ENCODE assay signal across 14 mouse cellular contexts in the genomic region with DNA sequence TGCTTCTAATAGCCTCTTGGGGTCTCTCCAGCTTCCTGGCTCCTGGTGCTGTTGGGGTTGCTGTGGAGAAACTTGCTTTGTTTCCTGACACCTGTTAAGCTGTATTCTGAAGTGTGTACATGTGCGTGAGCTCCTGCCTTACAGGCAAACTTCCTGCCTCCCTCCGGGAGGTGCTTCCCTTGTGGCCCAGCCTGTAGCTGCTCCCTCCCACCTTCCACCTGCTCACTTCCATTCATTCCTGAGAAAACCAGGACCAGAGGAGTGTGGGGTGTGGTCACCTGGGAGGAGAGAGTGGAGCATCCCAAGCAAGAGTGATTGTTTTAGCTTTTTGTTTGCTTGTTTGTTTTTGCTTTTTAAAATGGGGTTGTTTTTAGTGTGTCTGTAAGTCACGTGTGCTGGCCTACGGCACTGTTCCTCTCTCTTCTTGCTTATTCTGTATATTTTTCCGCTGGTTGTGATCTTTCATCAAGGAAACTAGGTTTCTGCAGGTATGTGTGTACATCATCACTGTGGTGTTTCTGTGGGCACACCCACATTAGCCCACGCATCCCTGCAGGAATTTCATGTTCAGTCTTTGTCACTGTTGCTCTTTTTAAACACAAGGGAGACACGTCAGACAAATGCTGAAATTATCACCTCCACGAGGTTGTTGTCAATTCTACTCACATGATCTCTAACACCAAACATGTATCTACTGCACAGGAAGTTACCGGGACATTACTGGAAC. TPM values are rescaled to one million over a fixed set of nuclear protein-coding genes. Genes with fewer than 3 reads are reported as not detected.
DNase-seq lines count a peak whose midpoint lies in the region; ATAC-seq lines count a peak whose summit lies in the region.
"Had no signal": no experiment of that assay in that cellular context is flagged by ENCODE, and none has a peak within 500 bp of the region (broad histone marks: within the 10 kb centered on the region; RNA-seq: fewer than 3 reads in every experiment).

No protein-coding gene starts in this region.

- peaks cover 11% of the 10 kb centered on the region; the same call in 1 of the 2 replicates for H3K27me3 ChIP-seq in hindbrain, embryonic 12.5 days
- H3K27me3 ChIP-seq in hindbrain, embryonic 10.5 days (ENCODE audit: insufficient read depth, poor library complexity, severe bottlenecking) = peaks cover 38% of the 10 kb centered on the region
- H3K27me3 ChIP-seq in embryonic facial prominence, embryonic 13.5 days = peaks cover 39% of the 10 kb centered on the region
- H3K27me3 ChIP-seq in midbrain, embryonic 14.5 days (ENCODE audit: control insufficient read depth, insufficient read depth, low read length) = no peaks in the 10 kb centered on the region

- no peak for DNase-seq in hindbrain, embryonic 10.5 days (ENCODE audit: low spot score)
- DNase-seq in brain, adult 2 months (ENCODE audit: low read depth, low spot score) = peak; percentile 61
- DNase-seq in midbrain, embryonic 14.5 days = no peak
- DNase-seq in kidney, adult 8-10 months = no peak
- DNase-seq: adrenal gland, postnatal 14 days; embryo, embryonic 11 days; heart, postnatal 10 days; kidney, adult 11 months; left cerebral cortex, postnatal 4 days; liver, postnatal 0 days had no signal

- no peak overlapping the region for H3K27ac ChIP-seq in hindbrain, embryonic 12.5 days
- no peak overlapping the region for H3K27ac ChIP-seq in hindbrain, embryonic 10.5 days
- H3K27ac ChIP-seq in embryonic facial prominence, embryonic 13.5 days = no peak overlapping the region
- H3K27ac ChIP-seq in midbrain, embryonic 14.5 days (replicated peaks; ENCODE audit: low read depth, low read length) = no peak overlapping the region

- no peaks in the 10 kb centered on the region for H3K36me3 ChIP-seq in hindbrain, embryonic 12.5 days
- no peaks in the 10 kb centered on the region for H3K36me3 ChIP-seq in hindbrain, embryonic 10.5 days
- no peaks in the 10 kb centered on the region for H3K36me3 ChIP-seq in embryonic facial prominence, embryonic 13.5 days
- H3K36me3 ChIP-seq in midbrain, embryonic 14.5 days (ENCODE audit: control insufficient read depth, insufficient read depth, low read length) = no peaks in the 10 kb centered on the region

- peak overlapping the region; percentile 28; the same call in 1 of the 2 replicates for H3K4me3 ChIP-seq in hindbrain, embryonic 12.5 days
- no peak overlapping the region for H3K4me3 ChIP-seq in hindbrain, embryonic 10.5 days
- H3K4me3 ChIP-seq in embryonic facial prominence, embryonic 13.5 days = no peak overlapping the region
- peak overlapping the region; percentile 42 for H3K4me3 ChIP-seq in midbrain, embryonic 14.5 days (replicated peaks; ENCODE audit: low read depth, low read length)

- H3K9ac ChIP-seq in hindbrain, embryonic 12.5 days = no peak overlapping the region
- H3K9ac ChIP-seq in embryonic facial prominence, embryonic 13.5 days = no peak overlapping the region
- peak overlapping the region; percentile 56 for H3K9ac ChIP-seq in midbrain, embryonic 14.5 days (replicated peaks; ENCODE audit: low read length)
- H3K9ac ChIP-seq: liver, postnatal 0 days had no signal

- H3K9me3 ChIP-seq in hindbrain, embryonic 12.5 days (replicated peaks) = no peaks in the 10 kb centered on the region
- H3K9me3 ChIP-seq in hindbrain, embryonic 10.5 days = no peaks in the 10 kb centered on the region
- no peaks in the 10 kb centered on the region for H3K9me3 ChIP-seq in embryonic facial prominence, embryonic 13.5 days
- no peaks in the 10 kb centered on the region for H3K9me3 ChIP-seq in midbrain, embryonic 14.5 days (ENCODE audit: control insufficient read depth, low read length)

- 71% methylated on average over 9 of the region's 9 CpGs for WGBS in hindbrain, embryonic 12.5 days
- WGBS in hindbrain, embryonic 10.5 days = 75% methylated on average over 9 of the region's 9 CpGs
- 45% methylated on average over 9 of the region's 9 CpGs for WGBS in embryonic facial prominence, embryonic 13.5 days
- WGBS in midbrain, embryonic 14.5 days = 75% methylated on average over 9 of the region's 9 CpGs

- no peak for ATAC-seq in hindbrain, embryonic 12.5 days (ENCODE audit: low FRiP score)
- no peak for ATAC-seq in embryonic facial prominence, embryonic 13.5 days (ENCODE audit: insufficient number of reproducible peaks, insufficient read depth, low FRiP score, low TSS enrichment, low read depth)
- no peak for ATAC-seq in midbrain, embryonic 14.5 days (ENCODE audit: low FRiP score, low TSS enrichment)
- ATAC-seq in megakaryocyte-erythroid progenitor cell, adult 5-6 weeks (replicated peaks; ENCODE audit: low FRiP score, low TSS enrichment, poor library complexity, severe bottlenecking) = no peak
- ATAC-seq: liver, postnatal 0 days had no signal

- peak overlapping the region; percentile 46 for H3K4me2 ChIP-seq in hindbrain, embryonic 12.5 days (replicated peaks)
- peak overlapping the region; percentile 56; the same call in 1 of the 2 replicates for H3K4me2 ChIP-seq in embryonic facial prominence, embryonic 13.5 days
- peak overlapping the region; percentile 56 for H3K4me2 ChIP-seq in midbrain, embryonic 14.5 days (ENCODE audit: low read length)

- peaks cover 28% of the 10 kb centered on the region for H3K4me1 ChIP-seq in hindbrain, embryonic 12.5 days
- peaks cover 29% of the 10 kb centered on the region for H3K4me1 ChIP-seq in hindbrain, embryonic 10.5 days (replicated peaks)
- H3K4me1 ChIP-seq in embryonic facial prominence, embryonic 13.5 days = peaks cover 22% of the 10 kb centered on the region
- H3K4me1 ChIP-seq in midbrain, embryonic 14.5 days (ENCODE audit: control insufficient read depth, insufficient read depth, low read length) = 0 out of 2 replicates have a peak, but pooled peaks cover 11% of the 10 kb centered on the region
- H3K4me1 ChIP-seq: megakaryocyte, embryonic 14.5 days had no signal

RNA-seq across cellular contexts. Expression of a gene that starts 2.4 kb away (rescaled TPM):
- 7.1 and 13.9 TPM in 2 replicates for polyA plus RNA-seq in hindbrain, embryonic 12.5 days (2016; fragmentation: Nextera tagmentation; extraction: Ambion mirVana)
- polyA plus RNA-seq in hindbrain, embryonic 10.5 days (2016; fragmentation: Nextera tagmentation; extraction: Ambion mirVana) = 1.00 and 1.8 TPM in 2 replicates
- polyA plus RNA-seq in embryonic facial prominence, embryonic 13.5 days (2015; fragmentation: Nextera tagmentation; extraction: Ambion mirVana) = 3.0 and 3.3 TPM in 2 replicates
- polyA plus RNA-seq in midbrain, embryonic 14.5 days (2014; fragmentation: Nextera tagmentation; extraction: Ambion mirVana) = 30.5 and 31.9 TPM in 2 replicates
- total RNA-seq in megakaryocyte-erythroid progenitor cell, adult 5-6 weeks (2014; fragmentation: Nextera tagmentation) = not detected in 2 replicates
- not detected in 2 replicates for total RNA-seq in megakaryocyte-erythroid progenitor cell, adult 5-6 weeks (2017)
- polyA plus RNA-seq: liver, postnatal 0 days had no signal

Comparison
In these comparisons a context has a peak if more than half of its experiments do, and no peak if none do; other contexts are left out.
1. H3K4me3 ChIP-seq: peak in hindbrain, embryonic 12.5 days (single experiment) and midbrain, embryonic 14.5 days (single experiment); none in hindbrain, embryonic 10.5 days (single experiment) and embryonic facial prominence, embryonic 13.5 days (single experiment).
2. Peak in every context shown above with its lines, with median percentiles within 50 percentile points of each other: H3K4me2 ChIP-seq.